Mouse (Mus musculus) heart, postnatal 14 days (tissue): ENCODE data around the gene Trappc10. TPM values are rescaled to one million over a fixed set of nuclear protein-coding genes. Genes with fewer than 3 reads are reported as not detected.

ENCODE experiments used
- DNase-seq, 2 experiments: peaks; one replicate each; pipeline ENCODE4 v3.0.0; 2021 to 2022
- intact Hi-C: fragments of 180-260 bp; cut with DNase I; formaldehyde crosslinking; loops from one replicate; pipeline ENCODE4 v1.15.1; 2025
- long read RNA-seq, 2 experiments: library from polyadenylated mRNA; stranded (forward); transcript quantifications; one replicate each; pipeline ENCODE4 v2.0.0; 2021
- total RNA-seq, 2 experiments: library from RNA; stranded (reverse); gene quantifications; 2 replicates each; pipeline ENCODE4 v1.2.3; 2021

Trappc10 gene
- total RNA-seq = 10 to 100 TPM; 42.0 to 42.8 TPM
- long read RNA-seq, experiment 1, partial matches to known transcripts = 1 of 2 reads
- long read RNA-seq, experiment 1, other reads (novel, unspliced or antisense) = 1 of 2 reads
- long read RNA-seq, experiment 2 = 0 reads

DNA sequence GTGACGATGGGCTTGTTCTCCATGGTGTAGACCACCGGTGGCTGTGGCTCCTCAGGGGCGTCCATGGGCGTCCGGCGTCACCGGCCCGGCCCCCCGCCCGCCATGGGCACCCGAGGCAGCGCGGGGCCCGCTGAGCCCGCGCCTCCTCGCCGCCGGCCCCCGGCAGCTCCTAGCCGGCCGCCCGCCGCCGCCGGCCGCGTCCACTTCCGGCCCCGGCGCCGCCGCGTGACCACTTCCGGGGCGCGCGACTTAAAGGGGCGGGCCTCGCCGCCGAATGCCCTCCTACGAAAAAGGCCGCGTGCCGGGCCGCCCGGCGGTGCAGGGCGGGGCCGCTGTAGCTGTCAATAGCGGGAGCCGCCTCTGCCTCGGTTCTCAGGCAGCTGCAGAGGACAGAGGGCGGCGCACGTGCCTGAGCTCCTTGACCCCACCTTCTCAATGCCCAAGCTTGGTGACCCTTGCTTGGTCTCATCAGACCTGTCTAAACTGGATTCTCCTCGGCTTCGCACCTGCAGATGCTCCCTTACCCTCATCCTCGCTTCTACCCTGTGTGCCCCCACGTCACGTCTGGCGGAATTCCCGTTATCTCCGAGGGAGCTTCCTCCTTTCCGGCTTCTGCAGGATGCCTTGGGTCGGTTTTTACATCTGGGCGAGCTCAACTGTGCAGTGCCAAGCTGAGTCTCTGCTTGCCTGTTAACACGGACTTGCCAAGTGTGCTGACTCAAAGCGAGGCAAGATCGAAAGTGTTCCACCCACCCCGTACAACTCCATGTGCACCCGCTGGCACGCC is at the start of gene Trappc10:
Gene Trappc10 (minus strand): TSS at position 204 of the 787 bp plus-strand sequence.
- peak; percentile 91 to 94 for DNase-seq
- intact Hi-C loops = no loop called here

DNA sequence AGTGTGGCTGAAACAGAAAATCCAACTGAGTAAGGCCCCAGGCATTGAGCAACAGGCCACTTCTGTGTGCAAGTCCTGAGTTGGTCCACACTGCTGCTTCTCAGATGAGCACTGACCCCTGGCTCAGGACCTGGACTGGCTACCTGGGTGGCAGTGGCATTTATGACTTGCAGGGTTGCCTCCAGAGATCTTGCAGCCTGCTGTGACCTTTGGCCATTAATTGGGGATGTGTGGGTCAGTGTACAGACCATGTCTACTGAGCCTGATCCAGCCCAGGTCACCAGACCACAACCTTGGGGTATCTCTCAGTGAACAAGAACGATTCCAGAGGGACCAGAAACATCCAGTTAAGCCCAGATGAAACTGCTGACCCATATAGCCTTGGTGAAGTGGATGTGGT is 49.1 kb upstream of the Trappc10 start:
- intact Hi-C loops = loop anchor here (5.0 kb wide), 1 partner anchor 59 kb away; the partner anchor contains the start of gene Agpat3
- no peak for DNase-seq

DNA sequence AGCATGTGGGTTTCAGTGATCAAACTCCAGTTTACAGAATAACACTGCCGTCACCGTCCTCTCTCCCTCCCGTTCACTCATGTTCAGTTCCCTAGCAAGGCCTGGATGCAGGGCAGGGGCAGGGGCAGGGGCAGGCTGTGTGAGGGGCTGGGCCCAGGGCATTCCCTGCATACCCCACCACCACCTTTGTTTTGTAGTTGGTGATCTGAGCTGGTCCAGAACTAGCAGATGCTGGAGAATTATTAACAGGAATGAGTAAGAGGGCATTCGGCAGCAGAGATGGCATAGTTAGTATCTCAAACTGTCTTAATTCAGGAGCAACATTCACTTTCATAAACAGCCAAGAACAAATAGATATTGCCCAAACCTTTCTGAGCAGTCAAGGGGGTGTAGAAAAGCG is 47.9 kb upstream of the Trappc10 start:
- no peak for DNase-seq
- intact Hi-C loops = loop anchor here (5.0 kb wide), 1 partner anchor 60 kb away; the partner anchor contains the start of gene Agpat3

DNA sequence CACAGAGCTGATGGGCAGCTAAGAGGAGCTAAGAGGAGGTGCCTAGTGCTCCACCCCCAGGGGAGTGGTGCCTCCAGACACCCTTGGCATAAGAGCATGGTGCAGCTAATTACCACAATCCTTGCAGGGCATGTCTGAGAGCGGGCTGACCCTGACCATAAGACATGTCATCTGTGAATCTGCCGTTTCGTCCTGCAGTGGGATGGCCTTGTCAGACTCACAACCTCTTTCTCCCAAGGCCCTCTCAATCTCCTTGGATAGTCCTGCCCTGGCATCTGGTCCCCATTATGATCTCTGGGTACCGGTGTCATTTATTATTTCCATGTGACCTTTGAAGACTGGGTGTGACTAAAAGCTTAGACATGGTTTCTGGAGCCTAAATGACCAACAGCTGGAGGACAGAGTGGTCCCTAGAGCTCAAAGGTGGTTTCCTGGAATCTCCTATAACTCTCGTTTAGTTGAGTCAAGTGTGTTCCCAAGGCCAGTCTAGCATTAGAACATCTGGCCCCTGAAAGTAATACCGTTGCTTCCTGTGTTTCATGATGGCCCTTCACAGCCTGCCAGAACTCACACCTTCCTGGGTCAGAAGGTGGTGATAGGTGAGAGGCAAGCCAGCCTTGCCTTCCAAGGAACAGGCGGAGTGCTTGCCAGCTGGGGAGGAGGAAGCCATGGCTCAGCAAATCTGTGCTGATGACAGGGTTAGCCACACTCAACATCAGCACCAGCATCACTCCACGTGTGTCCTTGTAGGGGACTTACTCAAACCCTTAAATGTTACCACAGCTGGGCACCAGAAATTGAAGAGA is 46.5 kb upstream of the Trappc10 start:
- intact Hi-C loops = loop anchor here (5.0 kb wide), 1 partner anchor 61 kb away; the partner anchor contains the start of gene Agpat3

DNA sequence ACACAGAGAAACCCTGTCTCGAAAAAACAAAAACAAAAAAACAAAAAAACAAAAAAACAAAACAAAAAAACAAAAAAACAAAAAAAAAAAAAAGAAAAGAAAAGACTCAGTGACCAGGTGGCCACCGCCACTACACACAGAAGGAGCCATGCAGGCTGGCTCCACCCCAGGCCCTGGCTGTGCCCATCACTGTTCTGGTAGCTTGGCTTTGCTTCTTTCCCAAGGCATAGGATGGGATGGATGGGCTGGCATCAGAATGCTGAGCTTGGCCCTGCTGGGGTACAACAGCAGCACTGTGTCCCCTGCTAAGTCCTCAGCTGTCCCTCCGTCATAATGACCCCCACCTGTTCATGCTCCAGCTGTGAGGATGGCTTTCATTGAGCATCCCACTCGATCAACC is 44.5 kb upstream of the Trappc10 start:
- no peak for DNase-seq
- intact Hi-C loops = no loop called here

More for the DNA sequence above, 46.5 kb upstream of the Trappc10 start:
- DNase-seq = no peak

DNA sequence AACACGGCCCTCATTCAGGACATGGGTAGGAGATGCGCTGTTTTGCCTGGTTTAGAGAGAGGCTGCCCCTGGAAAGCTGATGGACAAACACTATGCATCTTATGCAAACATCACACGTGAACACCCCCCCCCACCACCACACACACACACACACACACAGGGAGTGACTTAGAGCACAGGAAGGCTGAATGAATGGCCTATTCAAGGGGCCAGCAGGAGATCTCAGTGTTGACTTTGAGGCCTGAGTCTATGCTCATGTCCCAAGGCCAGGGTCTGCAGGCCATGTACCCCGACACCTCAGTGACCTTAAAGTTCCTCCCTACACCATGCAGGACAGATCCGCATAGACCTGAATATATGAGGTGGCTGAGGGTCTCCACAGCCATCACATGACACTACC is 43.7 kb upstream of the Trappc10 start:
- no peak for DNase-seq
- intact Hi-C loops = no loop called here

DNA sequence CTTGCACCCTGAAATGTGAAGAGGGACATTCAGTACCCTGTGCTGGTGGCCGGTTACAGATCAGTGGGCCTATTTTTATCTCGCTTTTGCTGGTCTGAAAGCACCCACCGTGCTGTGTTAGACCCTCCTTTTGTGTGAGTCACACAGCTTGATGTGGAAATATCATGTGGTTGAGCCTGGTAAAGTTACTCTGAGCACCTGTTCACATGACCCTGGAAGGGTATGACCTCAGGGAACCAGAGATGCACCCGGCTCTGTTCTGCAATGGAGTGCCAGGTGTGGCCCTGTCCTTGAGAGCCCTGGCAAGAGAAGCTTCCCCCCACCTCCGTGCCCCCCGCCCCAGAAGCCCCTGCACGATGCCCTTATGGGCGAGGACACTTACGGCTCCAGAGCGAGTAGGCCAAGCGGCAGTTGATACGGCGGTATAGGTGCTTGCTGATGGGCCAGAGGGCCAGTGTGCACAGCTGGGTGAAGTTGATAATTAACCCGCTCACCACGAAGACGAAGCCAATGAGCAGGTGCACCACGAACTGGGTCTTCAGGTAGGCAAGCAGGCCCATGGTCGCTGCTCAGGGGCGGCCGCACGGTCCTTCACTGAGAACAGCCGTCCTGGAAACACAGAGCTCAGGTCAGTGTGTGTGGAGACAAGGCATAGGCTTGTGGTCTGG is 43.2 kb upstream of the Trappc10 start:
- intact Hi-C loops = no loop called here
- no peak for DNase-seq

DNA sequence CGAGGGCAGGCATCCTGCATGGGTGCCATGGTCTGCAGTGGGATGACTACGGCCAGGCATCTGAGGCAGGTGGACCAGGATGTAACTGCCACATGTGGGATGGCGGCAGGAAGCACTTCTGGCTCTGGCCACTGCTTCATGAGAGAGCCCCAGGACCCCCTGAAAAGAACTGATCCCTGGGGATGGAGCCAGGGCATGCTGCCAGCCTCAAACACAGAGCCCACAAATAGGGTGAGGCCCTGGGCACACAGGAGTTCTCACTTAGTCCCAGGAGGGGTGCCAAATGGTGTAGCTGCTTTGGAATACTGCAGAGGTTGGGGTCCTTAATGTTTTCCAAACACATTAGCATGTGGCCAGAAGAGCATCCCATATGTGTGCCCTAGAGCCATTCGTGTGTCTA is 41.5 kb upstream of the Trappc10 start:
- DNase-seq = no peak
- intact Hi-C loops = no loop called here

DNA sequence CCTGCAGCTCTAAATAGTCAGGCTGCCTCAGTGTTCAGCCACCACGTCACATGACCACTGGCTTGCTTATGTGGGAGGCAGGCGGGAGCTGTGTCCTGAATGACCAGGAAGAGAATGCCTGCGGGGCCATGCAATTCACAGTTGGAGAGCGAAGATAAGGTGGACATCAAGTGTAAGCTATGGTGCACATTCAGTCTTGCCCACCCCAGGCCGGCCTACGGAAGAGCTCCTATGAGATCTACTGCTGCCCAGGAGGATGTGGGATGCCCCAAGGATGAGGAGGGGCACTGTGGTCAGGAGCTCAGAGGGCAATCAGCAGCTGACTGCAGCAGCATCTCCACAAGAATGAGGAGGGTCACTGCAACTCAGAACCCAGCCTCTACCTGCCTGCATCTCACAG is 41.0 kb upstream of the Trappc10 start:
- intact Hi-C loops = no loop called here
- no peak for DNase-seq

DNA sequence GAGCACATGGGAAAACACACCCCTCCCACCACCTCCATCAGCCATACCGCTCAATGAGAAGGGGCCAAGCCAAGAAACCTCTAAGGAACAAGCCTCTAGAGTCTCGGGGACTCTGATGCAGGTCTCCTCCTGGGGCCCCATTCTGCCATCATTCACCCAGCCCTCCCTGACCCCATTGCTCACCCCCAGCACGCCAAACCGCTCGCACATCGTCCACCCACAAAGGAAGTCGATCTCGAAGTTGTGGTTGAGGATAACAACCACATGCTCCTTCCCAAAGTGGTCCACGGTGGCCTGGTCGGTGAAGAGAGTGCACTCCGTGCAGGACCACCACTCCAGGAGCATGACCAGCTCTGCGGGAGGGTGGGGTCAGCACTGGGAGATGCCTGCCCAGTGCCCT is 40.4 kb upstream of the Trappc10 start:
- intact Hi-C loops = no loop called here
- no peak for DNase-seq

DNA sequence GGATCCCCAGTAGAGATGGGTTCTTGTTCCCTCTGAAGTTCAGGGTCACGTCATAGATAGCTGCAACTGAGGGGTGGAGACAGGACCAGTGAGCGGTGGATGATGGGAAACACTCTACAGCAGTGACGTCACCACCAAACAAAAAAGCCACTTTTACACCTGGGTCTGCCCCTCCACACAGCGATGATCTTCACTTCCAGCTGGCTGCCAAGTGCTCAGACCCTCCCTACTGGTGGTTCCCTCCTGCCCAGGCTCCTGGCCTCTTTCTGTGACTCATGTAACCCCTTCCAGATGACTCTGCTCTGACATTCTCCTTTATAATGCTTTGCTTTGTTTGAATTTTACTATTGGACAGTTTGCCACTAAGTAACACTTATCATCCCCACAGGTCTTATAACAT is 38.0 kb upstream of the Trappc10 start:
- DNase-seq = no peak
- intact Hi-C loops = no loop called here

DNA sequence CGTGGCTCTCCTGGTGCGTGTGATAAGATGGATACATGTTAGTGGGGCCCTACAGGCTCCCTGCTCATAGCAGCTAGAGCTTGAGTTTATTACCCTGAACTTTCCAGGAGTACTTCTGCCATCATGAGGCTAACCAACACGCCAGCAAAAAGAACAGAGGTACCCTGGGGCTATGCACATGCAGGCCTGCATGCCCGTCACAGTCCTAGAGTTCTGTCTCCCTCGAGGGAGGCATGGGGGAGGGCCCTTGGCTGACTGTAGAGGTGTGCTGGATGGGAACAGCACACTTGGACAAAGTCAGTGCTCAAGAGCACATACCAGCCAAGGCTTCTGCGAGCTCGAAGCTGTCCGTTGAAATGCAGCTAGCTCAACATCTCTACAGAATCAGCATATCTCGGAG is 36.0 kb upstream of the Trappc10 start:
- intact Hi-C loops = no loop called here
- no peak for DNase-seq

DNA sequence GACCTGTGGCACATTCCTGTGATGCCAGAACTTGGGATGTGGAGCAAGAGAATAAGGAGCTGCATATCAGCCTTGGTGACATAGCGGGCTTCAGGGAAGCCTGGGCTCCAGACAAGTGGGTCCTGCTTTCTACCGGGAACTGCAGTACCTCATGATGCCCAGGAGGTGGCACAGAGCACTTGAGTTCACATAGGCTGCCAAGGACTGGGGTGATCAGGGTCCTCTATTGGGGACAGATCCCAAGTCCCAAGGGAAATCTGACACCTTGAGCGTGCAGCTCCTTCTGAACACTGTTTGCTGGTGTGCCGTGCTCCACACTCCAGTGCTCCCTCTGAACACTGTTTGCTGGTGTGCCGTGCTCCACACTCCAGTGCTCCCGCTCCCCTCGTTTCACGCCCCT is 34.8 kb upstream of the Trappc10 start:
- peak; percentile 49 to 67 for DNase-seq

DNA sequence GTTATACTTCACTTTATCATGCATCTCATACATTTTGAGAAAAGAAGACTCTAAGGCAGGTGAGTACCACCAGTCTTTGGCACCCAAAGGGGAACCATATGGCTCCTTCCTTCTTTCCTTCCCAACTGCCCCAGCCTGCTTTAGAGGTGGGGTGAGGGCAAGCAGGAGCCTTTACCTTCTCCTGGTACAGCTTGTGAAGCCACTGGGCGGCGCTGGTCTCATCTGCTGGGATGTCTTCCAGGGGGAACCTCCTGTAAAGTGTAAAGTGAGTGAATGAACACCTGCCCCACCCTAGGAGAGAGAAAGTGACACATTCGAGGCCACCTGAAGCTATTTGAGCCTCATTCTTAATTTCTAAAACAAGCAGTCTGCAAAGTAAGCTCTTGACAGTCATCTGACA is 33.4 kb upstream of the Trappc10 start:
- no peak for DNase-seq
- intact Hi-C loops = loop anchor here (2.0 kb wide), 1 partner anchor 41 kb away; no protein-coding TSS in a partner anchor

More for the DNA sequence above, 34.8 kb upstream of the Trappc10 start:
- intact Hi-C loops = loop anchor here (1.0 to 2.0 kb wide), 3 partner anchors 40 to 117 kb away; no protein-coding TSS in a partner anchor

DNA sequence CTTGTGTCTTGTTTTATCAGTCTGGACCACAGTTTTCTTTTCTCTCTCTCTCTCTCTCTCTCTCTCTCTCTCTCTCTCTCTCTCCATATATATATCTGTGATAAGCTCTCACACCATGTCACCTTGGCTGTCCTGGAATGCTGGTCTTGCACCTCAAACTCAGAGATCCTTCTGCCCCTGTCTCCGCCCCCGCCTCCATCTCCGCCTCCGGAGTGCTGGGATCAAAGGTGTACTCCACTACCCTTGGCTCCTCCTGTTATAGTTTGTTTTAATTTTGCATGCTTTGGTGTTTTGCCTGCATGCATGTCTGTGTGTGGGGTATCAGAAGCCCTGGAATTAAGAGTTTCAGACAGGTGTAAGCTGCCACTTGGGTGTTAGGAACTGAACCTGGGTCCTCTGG is 31.8 kb upstream of the Trappc10 start:
- intact Hi-C loops = no loop called here
- DNase-seq = no peak

DNA sequence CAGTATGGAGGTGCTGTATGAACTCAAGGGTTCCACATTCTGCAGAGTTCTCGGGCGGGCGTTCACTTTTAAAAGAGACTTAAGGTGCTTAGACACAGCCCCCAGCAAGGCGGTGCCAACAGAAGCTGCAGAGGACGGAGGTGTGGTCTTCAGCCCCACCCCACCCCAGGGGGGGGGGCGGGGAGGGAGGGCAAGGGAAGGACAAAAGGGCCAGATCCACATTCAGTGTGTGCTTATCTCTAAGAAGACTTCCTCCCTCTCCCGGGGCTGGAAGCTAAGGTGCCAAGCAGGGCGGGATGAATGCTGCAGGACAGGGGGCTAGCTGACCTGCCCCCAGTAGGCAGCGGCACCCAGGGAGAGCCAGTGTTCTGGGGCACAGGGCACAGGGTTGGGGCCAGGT is 28.5 kb upstream of the Trappc10 start:
- intact Hi-C loops = no loop called here
- DNase-seq = peak in 1 of 2 experiments; percentile 36

DNA sequence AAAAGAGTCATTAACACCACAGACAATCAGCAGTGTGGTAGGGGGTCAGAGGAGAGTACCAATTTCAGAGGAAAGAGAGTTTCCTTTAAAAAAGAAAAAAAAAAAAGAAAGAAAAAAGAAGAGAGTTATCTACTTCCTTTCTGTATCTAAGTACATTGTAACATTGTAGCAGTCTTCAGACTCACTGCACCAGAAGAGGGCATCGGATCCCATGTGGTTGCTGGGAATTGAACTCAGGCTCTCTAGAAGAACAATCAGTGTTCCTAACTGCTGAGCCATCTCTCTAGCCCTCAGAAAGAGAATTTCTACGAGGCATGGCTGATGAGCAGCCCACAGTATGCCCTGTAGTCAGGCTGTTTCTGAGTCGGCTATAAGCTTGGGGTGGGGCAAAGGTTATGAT is 21.4 kb upstream of the Trappc10 start:
- intact Hi-C loops = no loop called here
- no peak for DNase-seq

DNA sequence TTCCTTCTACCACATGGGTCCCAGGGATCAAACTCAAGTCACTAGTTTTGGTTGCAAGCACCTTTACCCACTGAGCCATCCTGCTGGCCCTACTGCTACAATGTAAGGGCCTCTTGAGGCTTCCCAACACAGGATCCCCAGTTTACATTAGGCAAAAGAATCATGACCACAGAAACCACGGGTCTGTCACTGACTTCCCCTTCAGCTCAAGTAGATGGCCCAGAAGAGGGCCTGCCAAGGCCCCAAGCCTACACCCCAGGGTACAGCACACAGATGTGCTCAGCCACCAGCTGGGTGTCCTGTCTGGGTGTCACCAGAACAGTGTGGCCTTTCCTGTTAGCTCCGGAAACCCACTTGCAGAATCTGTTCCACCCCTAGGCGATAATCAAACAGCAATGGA is 20.3 kb upstream of the Trappc10 start:
- DNase-seq = no peak
- intact Hi-C loops = no loop called here

DNA sequence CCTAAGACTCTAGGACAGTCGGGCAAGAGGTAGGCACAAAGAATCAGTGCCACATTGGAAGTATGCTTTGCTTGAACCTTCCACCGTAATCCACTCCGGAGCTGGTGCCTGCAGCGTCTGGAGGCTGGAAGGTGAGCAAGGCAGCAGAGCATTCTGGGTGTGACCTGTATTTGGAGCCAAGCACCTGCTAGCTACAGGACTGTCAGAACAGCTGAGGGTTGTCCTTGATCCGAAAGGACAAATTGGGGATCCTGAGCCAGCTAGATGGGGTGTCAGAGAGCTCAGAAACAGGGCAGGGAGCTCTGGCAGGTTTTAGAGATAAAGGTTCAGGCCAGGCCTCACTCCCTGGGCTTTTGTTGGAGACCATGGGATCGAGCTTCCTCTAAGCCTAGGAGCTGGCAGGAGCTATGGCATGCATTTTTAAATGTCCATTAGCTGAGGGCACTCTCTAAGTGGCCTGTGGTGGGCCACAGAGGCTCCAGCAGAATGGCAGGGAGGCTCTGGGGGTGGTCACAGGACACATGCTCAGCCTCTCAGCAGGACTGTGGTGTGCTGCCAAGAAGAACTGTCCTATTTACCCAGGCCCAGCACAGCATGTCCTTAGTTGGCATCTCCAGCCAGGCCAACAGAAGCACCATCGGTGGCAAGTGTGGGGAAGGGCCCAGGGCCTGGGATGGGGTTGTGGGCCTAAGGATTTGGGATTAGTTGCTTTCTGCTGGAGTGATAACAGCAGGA is 16.6 kb upstream of the Trappc10 start:
- DNase-seq = no peak

DNA sequence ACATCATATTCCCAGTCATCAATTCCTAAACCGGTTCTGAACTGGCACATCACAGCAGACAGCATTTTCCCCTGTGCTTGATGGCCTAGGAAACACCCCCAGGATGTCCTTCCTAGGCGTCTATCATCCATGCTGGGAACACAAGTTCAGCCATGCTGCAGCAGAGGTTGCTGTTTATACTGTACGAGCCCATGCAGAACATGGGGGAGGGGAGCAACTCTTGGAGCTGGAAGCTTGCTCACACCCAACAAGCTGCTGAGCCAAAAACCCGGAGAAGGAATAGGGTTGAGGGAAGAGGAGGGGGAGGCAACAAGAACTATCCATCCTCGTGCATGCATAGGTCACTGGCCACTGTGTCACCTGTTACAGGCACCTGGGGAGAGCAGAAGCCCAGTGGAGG is 15.9 kb upstream of the Trappc10 start:
- intact Hi-C loops = no loop called here

More for the DNA sequence above, 16.6 kb upstream of the Trappc10 start:
- intact Hi-C loops = no loop called here

More for the DNA sequence above, 15.9 kb upstream of the Trappc10 start:
- DNase-seq = no peak
